Comparison of ENCODE assay signal across 9 mouse cellular contexts in the genomic region with DNA sequence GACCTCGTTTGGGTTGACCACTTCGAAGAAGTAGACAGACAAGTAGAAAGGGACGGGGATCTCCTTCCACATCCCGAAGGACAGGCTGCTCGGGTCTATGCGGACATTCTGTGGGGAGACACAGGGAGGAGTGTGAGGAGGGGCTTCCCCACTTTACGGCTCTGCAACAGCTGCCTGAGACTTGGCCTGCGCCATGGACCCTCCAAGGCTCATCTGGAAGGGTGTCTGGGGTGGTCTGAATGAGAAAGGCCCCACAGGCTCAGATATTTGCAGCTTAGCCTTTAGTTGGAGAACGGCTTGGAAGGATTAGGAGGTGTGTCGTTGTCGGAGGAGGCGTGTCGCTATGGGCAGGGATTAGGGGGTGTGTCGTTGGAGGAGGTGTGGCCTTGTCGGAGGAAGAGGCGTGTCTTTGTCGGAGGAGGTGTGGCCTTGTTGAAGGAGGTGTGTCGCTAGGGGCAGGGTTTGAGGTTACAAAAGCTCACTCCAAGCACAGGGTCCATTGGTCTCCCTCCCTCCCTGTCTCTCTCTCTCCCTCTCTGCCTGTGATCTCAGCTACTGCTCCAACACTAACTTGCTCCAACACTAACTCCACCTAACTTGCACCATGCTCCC. TPM values are rescaled to one million over a fixed set of nuclear protein-coding genes. Genes with fewer than 3 reads are reported as not detected.
DNase-seq lines count a peak whose midpoint lies in the region; ATAC-seq lines count a peak whose summit lies in the region.
"Had no signal": no experiment of that assay in that cellular context is flagged by ENCODE, and none has a peak within 500 bp of the region (broad histone marks: within the 10 kb centered on the region; RNA-seq: fewer than 3 reads in every experiment).

No protein-coding gene starts in this region.

- H3K9me3 ChIP-seq in forebrain, embryonic 10.5 days, result no peaks in the 10 kb centered on the region; the same call in 1 of the 2 replicates
- peaks cover 4% of the 10 kb centered on the region; the same call in 1 of the 2 replicates for H3K9me3 ChIP-seq in kidney, embryonic 14.5 days (ENCODE audit: control insufficient read depth, low read length)
- H3K9me3 ChIP-seq: heart, embryonic 13.5 days had no signal

- peaks cover 24% of the 10 kb centered on the region for H3K4me1 ChIP-seq in forebrain, embryonic 10.5 days
- 0 out of 2 replicates have a peak, but pooled peaks cover 14% of the 10 kb centered on the region for H3K4me1 ChIP-seq in kidney, embryonic 14.5 days (ENCODE audit: control insufficient read depth, insufficient read depth, low read length)

- H3K9ac ChIP-seq in kidney, embryonic 14.5 days (ENCODE audit: low read depth, low read length), result no peak overlapping the region
- H3K9ac ChIP-seq: heart, embryonic 13.5 days had no signal

- peak; percentile 85 for ATAC-seq in kidney, embryonic 14.5 days (ENCODE audit: low FRiP score, low TSS enrichment)

- H3K4me3 ChIP-seq in forebrain, embryonic 10.5 days, result peak overlapping the region; percentile 30
- H3K4me3 ChIP-seq in kidney, embryonic 14.5 days (ENCODE audit: low read length), result no peak overlapping the region
- H3K4me3 ChIP-seq: heart, embryonic 13.5 days had no signal

- H3K27me3 ChIP-seq in forebrain, embryonic 10.5 days (ENCODE audit: poor library complexity, severe bottlenecking), result no peaks in the 10 kb centered on the region
- H3K27me3 ChIP-seq in kidney, embryonic 14.5 days (ENCODE audit: control insufficient read depth, insufficient read depth, low read length), result no peaks in the 10 kb centered on the region
- H3K27me3 ChIP-seq: heart, embryonic 13.5 days had no signal

- no peak overlapping the region for H3K27ac ChIP-seq in forebrain, embryonic 10.5 days
- no peak overlapping the region for H3K27ac ChIP-seq in kidney, embryonic 14.5 days (ENCODE audit: low read depth, low read length)
- H3K27ac ChIP-seq: heart, embryonic 13.5 days had no signal

- H3K4me2 ChIP-seq in kidney, embryonic 14.5 days (replicated peaks; ENCODE audit: low read depth, low read length), result peak overlapping the region; percentile 34

- WGBS in forebrain, embryonic 10.5 days, result 23% methylated on average over 18 of the region's 18 CpGs
- WGBS in kidney, embryonic 14.5 days, result 19% methylated on average over 18 of the region's 18 CpGs

- DNase-seq in adrenal gland, postnatal 14 days, result peak; percentile 77
- DNase-seq in adrenal gland, adult 18-20 months (ENCODE audit: low spot score in 2 of 2), result no peak
- DNase-seq in forebrain, embryonic 10.5 days (ENCODE audit: extremely low spot score, low spot score), result peak; percentile 82
- DNase-seq in lung, postnatal 36 days, result peak; percentile 38
- DNase-seq in yolk sac, embryonic 10.5 days (ENCODE audit: low spot score), result peak; percentile 69
- DNase-seq in cerebellum, postnatal 14 days, result no peak
- DNase-seq in frontal cortex, postnatal 10 days (ENCODE audit: low spot score in 2 of 2), result no peak

- H3K36me3 ChIP-seq in forebrain, embryonic 10.5 days (replicated peaks), result peaks cover 36% of the 10 kb centered on the region
- peaks cover 9% of the 10 kb centered on the region for H3K36me3 ChIP-seq in kidney, embryonic 14.5 days (ENCODE audit: control insufficient read depth, insufficient read depth, low read length)

RNA-seq across cellular contexts. Expression of gene Scarb1, which starts 36.5 kb away (rescaled TPM):
- 1,757 and 2,166 TPM in 2 replicates for total RNA-seq in adrenal gland, postnatal 14 days (2021)
- 1,000 to 10,000 TPM; 2,973 to 3,724 TPM for total RNA-seq in adrenal gland, adult 18-20 months (2021)
- 51.3 and 54.5 TPM in 2 replicates for polyA plus RNA-seq in forebrain, embryonic 10.5 days (2016; fragmentation: Nextera tagmentation; extraction: Ambion mirVana)
- 34.8 and 48.8 TPM in 2 replicates for polyA plus RNA-seq in kidney, embryonic 14.5 days (2014; fragmentation: Nextera tagmentation; extraction: Ambion mirVana)

Comparison
In these comparisons a context has a peak if more than half of its experiments do, and no peak if none do; other contexts are left out.
1. DNase-seq: peak in adrenal gland, postnatal 14 days (single experiment), forebrain, embryonic 10.5 days (single experiment), lung, postnatal 36 days (single experiment) and yolk sac, embryonic 10.5 days (single experiment); none in adrenal gland, adult 18-20 months (0 of 2), cerebellum, postnatal 14 days (0 of 2) and frontal cortex, postnatal 10 days (0 of 2).